Mouse (Mus musculus) yolk sac, embryonic 10.5 days (tissue): Measurements from ENCODE around the gene Gdap1l1.
A peak's percentile ranks its signal among the peaks of the same experiment; 100 is the strongest.
"Not testable (repeated sequence)": the region's sequence is repeated elsewhere in the genome, so short reads cannot be mapped to it uniquely, and the experiment has no call there.

Experiments
- DNase-seq: peaks from one replicate; pipeline ENCODE4 v3.0.0-alpha.2; 2017; ENCODE audit warnings: low spot score

The Gdap1l1 gene

GRCm38 (mm10) chr2:163424597-163424996 is 13.7 kb upstream of the Gdap1l1 start, which contains the start of gene Oser1:
TSS of gene Oser1 (minus strand) at chr2:163424697.
- DNase-seq = no peak

GRCm38 (mm10) chr2:163428346-163429011 is 9.8 kb upstream of the Gdap1l1 start:
- no peak for DNase-seq

GRCm38 (mm10) chr2:163431289-163431688 is 7.0 kb upstream of the Gdap1l1 start:
- DNase-seq = no peak

GRCm38 (mm10) chr2:163433971-163434370 is 4.3 kb upstream of the Gdap1l1 start:
- DNase-seq = peak; percentile 60

- no peak for DNase-seq
Measured at GRCm38 (mm10) chr2:163437800-163438199, 476 bp upstream of the Gdap1l1 start.

GRCm38 (mm10) chr2:163438619-163439451 is 559 bp downstream of the Gdap1l1 start:
- DNase-seq = peak; percentile 53

GRCm38 (mm10) chr2:163439488-163439887 is 1.2 kb downstream of the Gdap1l1 start:
- DNase-seq = no peak

GRCm38 (mm10) chr2:163443543-163443942 is 5.3 kb downstream of the Gdap1l1 start:
- no peak for DNase-seq

GRCm38 (mm10) chr2:163444017-163444416 is 5.7 kb downstream of the Gdap1l1 start:
- DNase-seq = no peak

- no peak for DNase-seq
Measured at GRCm38 (mm10) chr2:163447375-163447774, 9.1 kb downstream of the Gdap1l1 start.

GRCm38 (mm10) chr2:163449276-163449675 is 11.0 kb downstream of the Gdap1l1 start:
- DNase-seq = no peak

- no peak for DNase-seq
Measured at GRCm38 (mm10) chr2:163450668-163451295, 12.5 kb downstream of the Gdap1l1 start.

- no peak for DNase-seq
Measured at GRCm38 (mm10) chr2:163452738-163453137, 14.5 kb downstream of the Gdap1l1 start.

- no peak for DNase-seq
Measured at GRCm38 (mm10) chr2:163453378-163453777, 15.1 kb downstream of the Gdap1l1 start.

- no peak for DNase-seq
Measured at GRCm38 (mm10) chr2:163458539-163459265, 20.4 kb downstream of the Gdap1l1 start.

GRCm38 (mm10) chr2:163459380-163459779 is 21.1 kb downstream of the Gdap1l1 start:
- DNase-seq = no peak

- no peak for DNase-seq
Measured at GRCm38 (mm10) chr2:163460622-163461021, 22.3 kb downstream of the Gdap1l1 start.

- not testable (repeated sequence) for DNase-seq
Measured at GRCm38 (mm10) chr2:163461307-163461706, 23.0 kb downstream of the Gdap1l1 start.

GRCm38 (mm10) chr2:163462386-163462785 is 24.1 kb downstream of the Gdap1l1 start:
- no peak for DNase-seq

- no peak for DNase-seq
Measured at GRCm38 (mm10) chr2:163462801-163463200, 24.5 kb downstream of the Gdap1l1 start.

- DNase-seq = peak; percentile 18
Measured at GRCm38 (mm10) chr2:163463251-163463769, 25.0 kb downstream of the Gdap1l1 start.

GRCm38 (mm10) chr2:163463998-163464397 is 25.7 kb downstream of the Gdap1l1 start:
- DNase-seq = no peak
